Mouse (Mus musculus) activated CD4-positive, CD25-positive, alpha-beta regulatory T cell, adult 9 weeks (primary cell): ENCODE data around the gene Ttc39b. TPM values are rescaled to one million over a fixed set of nuclear protein-coding genes. Genes with fewer than 3 reads are reported as not detected.

Experiments used
- polyA plus RNA-seq: library from polyadenylated mRNA; unstranded; fragments of 100-300 nt; shearing (Covaris generic); gene quantifications from one replicate; pipeline ENCODE4 v1.2.1, GENCODE M21; 2017

Ttc39b gene
- 137 TPM for polyA plus RNA-seq

GRCm38 (mm10) chr4:83323910-83324684 is at the start of gene Ttc39b:
Ttc39b (minus strand) TSS chr4:83324255.

Other genes starting within 250 kb of the Ttc39b start
- gene Snapc3, start 93.5 kb upstream of the Ttc39b start, polyA plus RNA-seq = 42.7 TPM
- 26.3 TPM for gene Psip1, start 162.2 kb upstream of the Ttc39b start, polyA plus RNA-seq
- gene Ccdc171, start 201.3 kb upstream of the Ttc39b start, polyA plus RNA-seq = 14.9 TPM